Mouse (Mus musculus) cerebellum, adult 8-10 months (tissue): ENCODE data around the gene Kcnip4.
A peak's percentile ranks its signal among the peaks of the same experiment; 100 is the strongest.

Experiments
- DNase-seq: peaks from one replicate; pipeline ENCODE4 v3.0.0; 2022

The Kcnip4 gene

DNA sequence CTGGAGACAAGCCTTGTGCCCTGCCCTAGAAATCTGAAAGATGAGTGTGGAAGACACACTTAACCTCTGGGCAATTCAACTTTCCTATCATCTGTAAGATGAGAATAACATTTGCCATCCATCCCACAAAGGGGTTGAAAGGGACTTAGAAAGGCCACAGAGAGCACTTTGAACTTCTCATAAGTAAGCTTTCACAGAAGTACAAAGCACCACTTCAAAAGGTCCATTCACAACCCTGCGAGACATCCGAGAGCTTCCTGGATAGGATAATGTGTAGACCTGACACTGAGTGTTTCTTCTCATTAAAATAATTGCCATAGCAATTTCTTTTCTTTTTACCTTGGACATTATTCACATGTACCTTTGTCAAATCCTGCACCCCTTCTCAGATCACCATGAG, 683.7 kb downstream of the Kcnip4 start:
- no peak for DNase-seq

DNA sequence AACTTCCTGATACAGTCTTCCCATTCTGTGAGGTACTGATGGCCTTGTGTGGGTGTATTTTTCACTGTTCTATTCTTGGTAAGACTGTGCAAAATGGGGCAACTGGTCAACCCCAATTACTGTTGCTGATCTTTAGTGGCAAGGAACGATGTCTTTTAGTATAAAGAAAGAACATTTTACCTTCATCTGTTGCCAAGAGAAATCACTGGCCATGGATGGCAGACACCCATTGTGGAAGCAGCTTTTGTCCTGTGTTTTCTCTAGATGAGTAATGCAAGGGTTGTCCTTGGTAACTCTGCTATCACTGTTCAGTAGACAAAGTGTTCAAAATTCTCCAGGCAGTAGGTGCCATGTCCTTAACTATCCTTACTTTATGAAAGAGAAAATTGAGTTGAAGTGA, 729.2 kb downstream of the Kcnip4 start:
- DNase-seq: no peak

DNA sequence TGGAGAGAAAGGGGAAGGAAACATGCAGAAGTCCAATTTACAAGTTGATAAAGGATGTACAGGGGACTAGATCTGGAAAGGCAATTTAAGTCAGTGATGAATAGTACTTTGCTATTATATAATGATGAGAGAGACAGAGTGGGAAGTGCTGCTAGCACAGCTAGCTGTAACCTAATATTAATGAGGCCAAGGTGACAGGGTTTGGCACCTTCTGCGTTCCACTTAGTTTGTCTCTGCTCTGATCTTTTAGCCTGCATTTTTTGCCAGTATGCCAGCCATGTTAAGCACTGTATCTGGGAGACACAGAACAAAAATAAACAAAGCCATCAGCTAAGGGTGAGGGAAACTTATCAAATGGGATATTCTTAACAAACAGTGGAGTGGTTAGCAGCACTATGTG, 745.3 kb downstream of the Kcnip4 start:
- DNase-seq: no peak

DNA sequence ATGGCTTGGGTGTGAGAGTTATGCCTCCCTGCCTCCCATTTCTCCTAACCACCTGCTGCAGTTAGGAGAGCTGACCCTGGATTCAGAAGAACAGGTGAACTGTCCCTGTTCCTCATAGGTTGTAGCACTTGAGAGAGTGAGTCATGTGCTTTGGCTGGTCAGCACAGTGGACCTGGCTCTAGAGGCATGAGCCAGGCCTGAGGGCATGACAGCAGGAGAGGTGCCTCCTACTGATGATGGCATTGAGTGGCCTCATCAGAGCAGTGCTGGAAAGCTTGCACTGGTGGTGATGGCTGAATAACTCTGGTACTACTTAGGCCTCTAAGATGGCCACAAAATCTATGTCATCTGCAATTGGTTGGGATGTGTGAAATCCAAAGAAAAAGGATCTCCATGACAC, 776.1 kb downstream of the Kcnip4 start:
- DNase-seq: no peak

DNA sequence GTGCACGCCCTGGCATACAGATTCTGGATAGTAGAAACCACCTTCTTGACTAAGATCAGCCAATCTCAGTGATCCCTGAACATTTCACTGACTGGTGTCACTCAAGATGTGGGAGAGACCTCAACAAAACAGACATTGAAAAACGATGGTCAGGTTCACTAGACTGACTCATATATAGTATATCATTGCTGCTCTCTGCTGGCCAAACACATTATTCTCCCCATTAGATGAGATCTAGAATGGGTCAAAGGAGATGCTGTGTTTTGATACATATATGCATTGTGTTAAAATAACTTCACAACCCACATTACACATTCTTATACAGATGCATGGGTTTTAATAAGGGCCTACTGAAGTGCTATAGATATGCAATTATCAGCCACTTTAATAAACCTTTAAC, 787.1 kb downstream of the Kcnip4 start:
- no peak for DNase-seq

DNA sequence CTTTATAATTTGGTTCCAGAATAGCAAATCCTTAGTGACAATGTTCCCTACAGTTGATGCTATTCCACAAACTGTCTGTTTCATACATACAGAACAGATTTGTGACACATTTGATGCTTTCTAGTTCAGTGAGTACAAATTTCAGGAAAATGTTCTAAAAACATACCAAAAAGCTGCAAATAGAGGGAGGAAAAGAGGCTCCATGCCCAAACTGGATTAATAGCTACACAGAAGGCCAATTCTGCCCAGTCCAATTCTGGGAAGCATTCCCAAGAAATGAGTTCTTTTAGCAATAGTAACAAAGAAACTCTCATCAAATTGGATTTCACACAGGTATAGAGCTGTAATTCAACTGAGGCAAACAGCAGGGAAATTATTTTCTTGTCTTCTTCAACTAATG, 806.5 kb downstream of the Kcnip4 start:
- DNase-seq: peak; percentile 11

DNA sequence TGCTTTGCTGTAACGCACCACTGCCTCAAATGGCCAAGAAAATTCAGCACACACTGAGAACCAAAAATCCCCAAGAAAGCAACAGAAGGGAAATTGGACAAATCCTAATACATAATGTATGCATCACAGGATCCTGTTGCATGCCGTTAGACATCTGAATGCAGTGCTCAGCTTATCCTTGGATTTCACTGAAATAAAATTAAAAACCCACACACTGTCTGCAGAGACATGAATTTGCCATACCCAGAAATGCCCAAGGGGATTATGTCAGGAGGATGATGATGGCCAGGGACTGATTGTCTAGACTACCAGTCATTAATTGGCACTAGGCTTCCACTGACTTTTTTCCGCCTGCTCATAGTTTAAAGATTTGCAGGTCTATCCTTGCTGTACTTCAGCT, 818.7 kb downstream of the Kcnip4 start:
- no peak for DNase-seq

DNA sequence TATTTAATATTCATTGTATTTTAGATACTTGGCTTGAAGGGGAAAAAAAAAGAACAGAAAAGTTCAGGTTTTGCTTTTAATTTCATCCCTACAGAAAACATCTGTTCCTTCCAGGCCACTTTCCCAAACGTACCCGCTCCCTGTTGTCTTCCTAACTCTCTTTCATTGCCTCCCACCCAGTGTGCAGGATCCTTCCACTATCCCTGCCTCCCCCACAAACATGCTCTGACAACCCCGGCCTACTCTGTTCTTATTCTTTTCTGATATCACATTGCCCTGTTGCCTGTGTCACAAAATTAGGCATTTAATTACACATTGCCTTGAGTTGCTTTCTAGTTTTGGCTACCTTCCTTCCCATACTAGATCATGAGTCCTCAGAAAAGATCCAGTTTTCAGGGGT, 837.6 kb downstream of the Kcnip4 start:
- DNase-seq: no peak

DNA sequence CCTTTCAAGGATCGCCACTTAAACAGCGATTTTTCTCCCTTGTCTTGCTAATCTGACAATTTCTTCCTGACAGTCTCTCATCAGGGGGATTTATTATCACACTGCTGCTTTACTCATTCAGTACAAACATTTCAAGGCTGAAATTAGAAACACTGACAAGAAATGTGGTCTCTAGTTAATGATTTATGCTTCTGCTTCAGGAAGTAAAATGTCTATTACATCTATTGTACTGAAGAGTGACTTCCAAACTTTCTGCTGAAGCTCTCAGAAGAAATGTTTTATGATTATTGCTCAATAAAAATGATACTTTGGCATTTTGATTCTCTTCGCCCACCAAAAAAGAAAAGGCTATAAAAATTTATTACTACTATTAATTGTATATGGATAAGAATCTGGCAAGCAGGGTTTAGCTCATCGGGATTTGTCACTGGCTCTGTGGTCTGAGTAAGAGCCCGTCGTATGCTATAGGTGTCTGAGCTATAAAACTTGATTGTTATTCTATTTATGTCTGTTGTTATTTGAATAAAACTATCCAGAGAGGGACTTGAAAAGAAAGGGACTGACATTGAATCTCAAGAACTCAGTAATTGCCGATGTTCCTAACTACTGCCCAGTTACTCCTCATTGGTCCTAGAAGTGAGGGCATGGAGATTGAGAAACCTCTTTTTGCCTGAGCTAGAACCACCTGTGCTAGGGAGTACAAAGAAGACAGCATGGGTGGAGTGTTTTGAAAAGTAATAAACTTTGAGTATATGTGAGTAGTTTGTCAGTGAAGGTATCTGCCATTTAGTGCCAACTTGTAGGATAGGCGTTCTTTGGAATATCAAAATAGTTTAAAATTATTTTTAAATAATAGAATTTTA, 844.7 kb downstream of the Kcnip4 start:
- no peak for DNase-seq

DNA sequence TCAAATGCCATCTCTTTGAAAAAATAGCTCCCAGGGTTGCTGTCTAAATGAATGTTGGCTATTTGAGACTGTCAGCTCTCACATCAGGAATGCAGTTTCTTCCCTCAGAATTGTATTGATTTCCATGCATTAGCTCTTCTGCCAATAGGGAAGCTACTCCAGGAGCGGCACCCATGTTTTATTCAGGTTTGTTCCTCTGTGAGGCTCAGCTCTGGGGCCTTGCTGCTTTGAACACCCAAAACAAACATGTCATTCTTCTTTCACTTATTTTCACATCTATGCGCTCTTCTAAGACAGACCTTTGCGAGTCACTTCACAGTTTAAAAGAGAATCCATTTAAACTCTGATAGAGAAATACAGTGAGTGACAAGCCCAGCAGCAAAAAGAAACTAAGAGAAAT, 862.2 kb downstream of the Kcnip4 start:
- no peak for DNase-seq

DNA sequence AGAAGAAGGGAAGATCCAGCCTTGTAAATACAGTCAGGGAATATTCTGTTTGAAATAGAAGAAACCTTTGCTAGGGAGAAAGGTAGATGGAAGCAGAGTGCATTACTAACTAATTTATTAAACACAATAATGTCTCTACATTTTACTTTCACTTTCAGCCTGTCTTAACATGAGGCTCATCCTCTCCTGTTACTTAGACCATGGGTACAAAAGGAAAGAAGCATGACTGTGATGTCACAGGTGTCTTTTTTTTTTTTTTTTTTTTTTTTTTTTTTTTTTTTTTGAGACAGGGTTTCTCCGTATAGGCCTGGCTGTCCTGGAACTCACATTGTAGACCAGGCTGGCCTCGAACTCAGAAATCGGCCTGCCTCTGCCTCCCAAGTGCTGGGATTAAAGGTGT, 864.7 kb downstream of the Kcnip4 start:
- no peak for DNase-seq

DNA sequence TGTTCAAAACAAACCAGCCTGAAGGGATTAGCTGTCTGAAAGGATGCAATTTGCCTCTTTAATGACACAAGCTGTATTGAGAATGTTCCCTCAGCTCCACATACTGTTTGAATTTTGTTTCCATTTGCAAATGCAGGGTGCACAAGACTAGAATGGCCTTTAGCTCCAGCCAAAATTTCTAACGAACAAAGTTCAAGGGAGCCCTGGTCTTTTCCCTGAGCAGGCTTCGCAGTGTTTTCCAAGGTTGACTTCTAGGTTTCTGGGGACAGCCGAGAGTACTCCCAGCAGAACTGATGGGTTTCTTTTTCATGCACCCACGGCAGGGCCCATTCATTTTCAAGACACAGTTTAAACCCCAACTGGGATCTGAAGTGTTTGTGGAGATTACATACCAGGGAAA, 874.2 kb downstream of the Kcnip4 start:
- no peak for DNase-seq

DNA sequence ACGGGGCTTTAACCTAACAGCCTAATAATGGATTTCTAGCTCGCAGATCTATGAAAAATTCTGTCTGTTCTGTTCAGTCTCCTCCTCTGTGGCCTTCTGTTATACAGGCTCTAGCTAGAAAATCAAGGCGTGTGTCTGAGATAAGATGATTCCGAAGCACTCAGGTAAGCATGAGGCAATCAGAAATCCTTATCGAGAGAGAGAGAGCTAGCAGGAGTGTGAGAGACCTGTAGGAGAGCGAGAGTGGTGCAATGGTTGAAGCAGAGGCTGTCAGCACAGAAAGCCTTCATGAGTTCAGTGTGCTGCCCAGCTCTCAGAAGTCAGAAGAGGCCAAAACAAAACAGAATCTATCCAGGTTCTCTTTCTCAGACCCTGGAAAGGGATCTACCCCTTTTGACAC, 888.0 kb downstream of the Kcnip4 start:
- no peak for DNase-seq

DNA sequence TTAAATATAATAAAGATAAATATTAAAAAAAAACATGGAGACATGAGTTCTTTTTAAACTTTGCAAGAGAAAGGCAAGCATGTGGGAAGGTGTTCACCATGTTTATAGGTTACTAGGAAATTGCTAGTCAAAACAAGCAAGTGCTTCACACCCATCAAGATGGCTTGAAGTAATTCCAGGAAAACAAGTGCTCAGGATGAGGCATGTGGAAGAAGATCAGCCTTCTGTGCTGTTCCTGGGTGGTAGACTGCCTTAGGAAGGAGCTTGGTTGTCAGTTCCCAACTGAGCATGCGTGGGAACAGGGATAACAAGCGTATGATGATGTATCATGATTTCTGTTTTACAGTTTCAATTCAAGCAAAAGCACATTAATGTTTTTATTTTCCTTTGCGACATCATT, 891.1 kb downstream of the Kcnip4 start:
- DNase-seq: no peak

DNA sequence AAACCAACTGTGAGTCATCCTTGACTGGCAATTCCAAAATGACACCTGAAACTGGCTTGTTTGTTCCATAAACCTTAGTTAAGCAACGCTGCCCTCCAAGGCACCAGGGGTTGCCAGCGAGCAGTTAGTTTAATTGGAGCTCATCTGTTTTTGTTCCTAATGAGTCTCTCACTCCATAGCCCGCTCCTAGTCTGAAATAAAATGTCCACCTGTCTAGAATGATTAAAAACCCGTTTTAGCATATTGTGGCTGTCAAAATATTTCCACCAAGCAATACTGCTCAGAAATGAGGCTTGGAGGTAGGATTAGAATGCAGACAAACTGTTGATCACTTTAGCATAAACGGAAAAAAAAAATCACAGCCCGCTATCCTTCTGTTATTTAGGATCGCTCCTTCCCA, 901.3 kb downstream of the Kcnip4 start:
- DNase-seq: no peak

DNA sequence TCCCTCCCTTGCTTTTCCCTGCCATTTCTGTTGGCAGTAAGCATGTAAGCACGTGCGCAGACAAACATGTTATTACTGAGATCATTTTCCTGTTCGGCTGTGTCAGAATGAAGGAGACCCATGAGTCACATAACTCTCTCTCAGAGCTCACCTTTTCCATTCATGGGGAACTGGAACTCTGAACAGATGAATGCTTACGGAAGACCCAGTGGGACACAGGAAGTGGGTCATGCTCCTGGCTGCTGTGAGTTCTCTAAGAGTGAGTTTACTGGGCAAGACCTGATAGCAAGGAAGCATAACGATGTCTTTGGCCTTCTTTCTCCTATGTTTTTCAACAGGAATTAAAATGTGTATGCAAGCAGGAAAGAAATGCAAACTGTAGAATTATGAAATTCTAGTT, 917.8 kb downstream of the Kcnip4 start:
- DNase-seq: peak; percentile 29

DNA sequence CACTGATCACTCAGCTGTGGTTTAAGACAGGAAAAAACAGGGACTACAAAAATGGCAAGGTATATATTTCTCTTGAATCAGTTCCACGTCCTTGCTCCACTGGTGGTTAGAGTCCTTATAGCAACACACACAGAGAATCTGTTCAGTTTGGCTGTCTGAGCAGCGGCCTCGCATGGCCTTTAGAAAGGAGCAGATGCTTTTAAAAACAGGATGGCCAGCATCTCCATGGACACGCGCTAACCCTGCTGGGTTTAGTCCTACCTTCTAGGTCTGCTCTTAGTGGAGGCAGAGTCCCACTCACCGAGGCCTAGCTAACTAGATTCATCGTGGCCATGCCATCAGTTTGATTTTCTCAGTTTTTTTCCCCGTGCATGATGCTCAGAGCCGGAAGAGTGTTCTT, 918.4 kb downstream of the Kcnip4 start:
- peak; percentile 46 for DNase-seq

DNA sequence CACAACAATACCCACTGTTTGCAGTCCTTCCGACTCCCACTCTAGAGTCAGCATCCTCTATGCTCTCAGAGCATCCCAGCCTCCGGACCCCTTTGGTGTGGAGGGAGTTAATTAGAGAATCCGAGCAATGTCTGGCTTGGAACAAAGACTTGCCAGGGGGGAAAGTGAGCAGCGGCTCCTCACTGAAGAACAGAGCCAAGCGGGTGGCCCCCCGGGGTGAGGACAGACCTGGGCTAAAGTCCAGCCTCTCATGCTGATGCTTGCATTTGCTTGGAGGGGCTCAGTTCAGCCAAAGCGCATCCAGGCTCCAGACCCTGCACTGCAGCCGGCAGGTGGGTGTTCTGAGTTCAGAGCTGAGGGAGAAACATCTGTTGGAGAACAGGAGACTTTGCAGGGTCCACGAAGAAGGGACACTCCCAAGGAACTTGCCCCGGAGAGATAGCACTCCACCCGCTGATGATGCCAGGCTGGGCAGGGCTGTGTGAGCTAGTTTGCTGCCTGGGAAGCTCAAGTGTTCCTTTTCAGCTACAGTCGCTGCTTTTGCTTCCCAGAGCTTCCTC, 925.1 kb downstream of the Kcnip4 start:
- DNase-seq: peak; percentile 26

DNA sequence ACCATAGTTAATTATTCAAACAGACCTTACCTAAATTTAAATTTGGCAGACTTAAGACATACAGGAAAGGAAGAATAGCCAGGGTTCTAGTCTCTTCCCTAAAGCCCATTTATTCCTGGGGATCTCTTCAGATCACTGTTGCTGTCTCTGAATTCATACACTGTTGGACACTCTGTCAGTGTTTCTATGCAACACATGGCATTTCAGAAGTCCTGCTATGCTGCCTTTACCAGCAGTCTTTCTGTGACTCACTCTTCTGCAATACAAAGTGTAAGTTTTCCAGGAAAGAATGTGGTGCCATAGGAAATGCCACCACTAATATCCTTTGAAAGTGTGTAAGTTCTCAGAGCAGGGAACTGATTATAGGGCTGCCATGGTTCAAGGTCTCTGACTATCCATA, 936.7 kb downstream of the Kcnip4 start:
- DNase-seq: no peak

DNA sequence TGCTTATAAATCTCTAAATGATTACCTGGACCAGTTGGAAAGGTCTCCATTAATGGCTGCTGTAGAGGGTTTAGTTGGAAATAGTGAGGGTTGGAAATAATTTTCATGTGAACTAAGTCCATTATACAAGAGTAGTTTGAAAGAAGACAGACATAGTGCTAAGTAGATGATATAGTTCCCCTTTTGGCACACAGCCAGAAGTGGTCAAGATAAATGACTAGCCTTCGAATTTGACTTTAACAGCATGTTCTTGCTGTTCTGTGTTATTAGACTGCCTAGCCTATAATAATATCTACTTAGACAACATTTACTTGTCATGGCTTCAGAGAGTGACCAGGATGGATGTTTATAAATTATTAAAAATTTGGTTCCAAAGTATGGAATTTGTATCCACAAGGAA, 941.3 kb downstream of the Kcnip4 start:
- DNase-seq: no peak

DNA sequence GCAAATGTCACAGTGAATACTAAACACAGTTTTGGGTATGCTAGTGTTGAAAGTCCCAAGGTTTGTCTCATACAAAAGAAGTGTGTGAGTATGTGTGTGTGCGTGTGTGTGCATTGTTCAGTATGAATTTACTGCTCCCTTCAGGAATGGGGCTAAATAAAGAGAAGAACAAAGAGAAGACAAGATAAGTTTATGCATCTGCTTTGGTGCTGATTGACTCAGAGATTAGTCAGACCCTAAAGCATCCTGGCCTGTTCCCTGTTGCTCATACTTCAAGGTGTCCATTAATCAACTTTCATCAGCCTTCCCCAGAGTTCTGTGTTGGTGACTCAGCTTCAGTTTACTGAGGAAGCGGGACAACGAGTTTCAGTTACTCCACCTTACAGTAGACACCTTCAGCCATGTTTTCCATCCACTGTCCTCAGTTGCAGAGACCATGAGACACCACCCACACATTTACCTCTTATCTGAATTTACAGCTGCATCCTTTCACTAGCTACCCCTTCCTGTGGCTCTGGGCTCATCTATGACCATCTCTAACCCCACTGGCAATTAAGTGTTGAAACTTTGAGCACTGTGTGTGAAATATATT, 960.6 kb downstream of the Kcnip4 start:
- no peak for DNase-seq

DNA sequence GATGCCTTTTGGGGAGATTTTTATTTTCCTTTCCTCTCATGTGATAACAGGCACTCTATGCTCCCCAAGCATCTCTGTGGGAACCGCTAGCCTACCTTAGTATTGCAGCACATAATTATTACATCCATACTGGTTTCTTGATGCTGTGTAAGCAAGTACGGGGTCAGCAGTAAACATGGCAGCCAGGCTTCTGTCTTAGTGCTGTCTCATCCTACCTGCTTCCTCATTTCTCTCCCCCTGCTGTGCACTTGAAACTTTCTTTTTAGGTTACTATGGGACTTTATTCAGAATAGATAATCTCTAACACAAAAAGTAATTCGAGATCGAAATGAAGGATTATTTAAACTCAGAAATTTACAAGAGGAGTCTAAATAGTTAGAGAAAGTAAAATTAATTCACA, 973.0 kb downstream of the Kcnip4 start:
- DNase-seq: no peak

DNA sequence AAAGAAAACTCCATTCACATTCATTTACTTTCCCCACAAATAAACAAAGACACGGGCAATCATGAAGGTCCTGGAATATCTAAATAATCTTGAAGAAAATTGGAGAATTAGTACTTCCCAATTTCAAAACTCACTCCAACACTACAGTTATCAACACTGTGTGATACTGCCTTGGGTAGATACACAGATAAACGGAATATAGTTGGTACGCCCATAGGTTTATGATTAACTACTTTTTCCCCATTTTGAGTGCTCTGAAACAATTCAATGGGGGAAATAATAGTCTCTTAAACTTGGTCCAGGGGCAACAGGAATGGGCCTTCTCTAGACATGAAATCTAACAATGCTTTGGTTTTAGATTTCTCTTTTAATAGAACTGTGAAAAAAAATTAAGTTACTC, 978.9 kb downstream of the Kcnip4 start:
- DNase-seq: no peak
